Mouse (Mus musculus) ovary, postnatal 14 days (tissue): ENCODE measurements around the gene Cplx3.

Experiments
- DNase-seq: peaks from one replicate; pipeline ENCODE4 v3.0.0; 2022; ENCODE audit warnings: low spot score

The Cplx3 gene

GRCm38 (mm10) chr9:57638651-57639459 is 32.8 kb upstream of the Cplx3 start:
- DNase-seq, result no peak

GRCm38 (mm10) chr9:57637741-57638322 is 31.8 kb upstream of the Cplx3 start:
- DNase-seq, result peak; percentile 38

- no peak for DNase-seq
Observed at GRCm38 (mm10) chr9:57637272-57637671, 31.2 kb upstream of the Cplx3 start.

- DNase-seq, result no peak
Observed at GRCm38 (mm10) chr9:57633481-57634024, 27.5 kb upstream of the Cplx3 start.

- peak; percentile 86 for DNase-seq
Observed at GRCm38 (mm10) chr9:57629118-57629874, 23.2 kb upstream of the Cplx3 start.

- no peak for DNase-seq
Observed at GRCm38 (mm10) chr9:57628717-57629116, 22.6 kb upstream of the Cplx3 start.

GRCm38 (mm10) chr9:57627892-57628291 is 21.8 kb upstream of the Cplx3 start:
- DNase-seq, result no peak

GRCm38 (mm10) chr9:57627191-57627590 is 21.1 kb upstream of the Cplx3 start:
- DNase-seq, result no peak

GRCm38 (mm10) chr9:57625674-57626500 is 19.8 kb upstream of the Cplx3 start:
- DNase-seq, result no peak

- DNase-seq, result no peak
Observed at GRCm38 (mm10) chr9:57624295-57624694, 18.2 kb upstream of the Cplx3 start.

GRCm38 (mm10) chr9:57620674-57621073 is 14.6 kb upstream of the Cplx3 start, which contains the start of gene Lman1l:
Gene Lman1l, minus strand, starts transcription at chr9:57620774.
- DNase-seq, result no peak

GRCm38 (mm10) chr9:57618854-57619253 is 12.8 kb upstream of the Cplx3 start:
- no peak for DNase-seq

GRCm38 (mm10) chr9:57617556-57618169 is 11.6 kb upstream of the Cplx3 start:
- DNase-seq, result no peak

GRCm38 (mm10) chr9:57614786-57615185 is 8.7 kb upstream of the Cplx3 start:
- DNase-seq, result no peak

- no peak for DNase-seq
Observed at GRCm38 (mm10) chr9:57613975-57614374, 7.9 kb upstream of the Cplx3 start.

- no peak for DNase-seq
Observed at GRCm38 (mm10) chr9:57612587-57612986, 6.5 kb upstream of the Cplx3 start.

GRCm38 (mm10) chr9:57610359-57610826 is 4.3 kb upstream of the Cplx3 start:
- DNase-seq, result no peak

GRCm38 (mm10) chr9:57609803-57610202 is 3.7 kb upstream of the Cplx3 start:
- DNase-seq, result no peak

GRCm38 (mm10) chr9:57605503-57605902 is 578 bp downstream of the Cplx3 start:
- DNase-seq, result no peak

GRCm38 (mm10) chr9:57604875-57605274 is 1.2 kb downstream of the Cplx3 start:
- no peak for DNase-seq

GRCm38 (mm10) chr9:57602098-57602497 is 4.0 kb downstream of the Cplx3 start:
- DNase-seq, result no peak
